Mouse (Mus musculus) lung, postnatal 36 days (tissue): ENCODE data around the gene Spdye4c.

Experiments used
- DNase-seq: peaks from one replicate; pipeline ENCODE4 v3.0.0; 2022; ENCODE audit warnings: mixed read lengths

The Spdye4c gene

DNA sequence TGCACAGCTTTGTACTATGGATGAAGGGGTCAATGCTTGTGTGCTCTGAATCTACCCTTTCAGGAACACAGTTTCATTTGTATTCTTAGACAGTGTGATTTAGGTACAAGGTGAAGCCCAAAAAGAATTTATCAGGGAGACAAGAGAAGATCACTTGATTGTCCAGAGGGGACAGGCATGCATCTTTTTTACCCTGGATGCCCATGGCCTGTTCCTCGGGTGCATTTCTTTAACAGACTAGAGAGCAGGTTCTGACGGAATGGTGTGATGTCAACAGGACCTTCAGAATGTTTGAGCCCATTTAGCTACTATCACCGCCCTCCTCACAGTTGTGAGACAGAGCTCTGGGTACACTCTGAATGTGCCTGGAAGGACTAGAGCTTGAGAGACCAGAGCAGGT lies at the start of gene Spdye4c:
Gene Spdye4c (plus strand): TSS at position 301 of the 400 bp plus-strand sequence.
- DNase-seq, result no peak

DNA sequence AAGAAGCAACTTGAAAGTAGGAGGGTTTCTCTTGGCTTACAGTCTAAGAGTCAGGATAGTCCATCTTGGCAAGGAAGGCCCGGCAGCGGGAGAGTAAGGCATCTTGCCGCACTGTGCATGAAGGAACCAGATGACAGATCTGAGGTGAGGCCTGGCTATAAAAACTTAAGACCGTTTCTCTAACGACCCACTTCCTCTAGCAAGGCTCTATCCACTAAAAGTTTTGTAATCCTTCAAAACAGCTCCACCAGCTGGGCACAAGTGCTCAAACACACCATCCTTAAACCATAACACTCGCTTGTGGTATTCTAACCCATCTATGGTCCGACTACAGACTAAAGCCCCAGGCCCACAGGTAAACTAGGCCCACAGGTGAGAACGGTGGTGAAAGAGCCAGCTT lies 47.5 kb upstream of the Spdye4c start:
- DNase-seq, result no peak

DNA sequence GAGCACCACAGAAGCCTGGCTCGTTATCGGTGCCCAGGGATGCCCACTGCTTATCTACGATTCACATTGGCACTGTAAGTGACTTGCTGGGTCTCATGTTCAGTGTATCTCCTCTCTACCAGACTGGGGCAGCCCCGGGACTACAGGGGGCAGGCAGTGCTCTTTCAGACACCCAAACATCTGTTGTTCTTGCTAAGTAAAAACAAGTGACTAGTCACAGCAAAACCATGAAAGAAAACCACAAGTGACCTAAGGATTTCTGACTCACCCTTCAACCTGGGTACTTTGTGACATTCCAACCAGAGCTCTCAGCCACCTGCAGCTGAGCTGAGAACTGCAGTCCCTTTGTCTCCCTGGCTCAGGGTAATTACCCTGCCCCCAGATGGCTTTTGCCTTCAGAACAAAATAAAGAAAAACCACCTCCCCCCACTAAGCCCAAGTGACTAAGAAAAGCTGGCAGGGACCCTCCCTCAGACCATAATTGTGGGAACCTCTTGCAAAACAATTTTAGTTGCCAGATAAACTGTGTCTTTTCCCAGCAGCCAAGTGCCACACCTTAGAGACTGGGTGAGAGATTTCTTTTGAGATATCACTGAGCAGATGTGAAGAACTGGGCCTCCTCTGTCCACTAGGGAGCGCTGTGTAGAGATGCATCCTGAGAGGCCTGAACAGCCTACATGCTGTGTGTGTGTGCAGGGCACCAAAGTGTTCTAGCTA lies 46.4 kb upstream of the Spdye4c start:
- peak; percentile 81 for DNase-seq

DNA sequence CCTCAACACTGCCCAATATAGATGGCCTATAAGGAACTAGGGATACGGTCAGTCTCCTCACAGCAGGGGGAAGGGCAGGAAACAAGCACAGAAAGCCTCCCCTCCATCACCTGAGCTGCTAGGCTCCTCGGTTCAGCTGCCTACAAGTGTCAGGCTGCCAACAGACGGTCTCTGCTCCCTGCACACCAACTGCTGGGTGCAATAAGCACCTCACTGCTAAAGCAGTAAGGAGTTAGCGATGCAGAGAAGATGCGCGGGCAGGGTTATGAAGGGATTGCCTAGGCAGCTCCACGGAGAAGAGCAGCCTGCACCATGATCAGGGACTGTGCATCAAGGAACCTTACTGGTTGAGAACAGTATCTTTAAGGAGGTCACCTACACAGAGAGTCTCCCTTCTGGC lies 45.6 kb upstream of the Spdye4c start:
- DNase-seq, result no peak

DNA sequence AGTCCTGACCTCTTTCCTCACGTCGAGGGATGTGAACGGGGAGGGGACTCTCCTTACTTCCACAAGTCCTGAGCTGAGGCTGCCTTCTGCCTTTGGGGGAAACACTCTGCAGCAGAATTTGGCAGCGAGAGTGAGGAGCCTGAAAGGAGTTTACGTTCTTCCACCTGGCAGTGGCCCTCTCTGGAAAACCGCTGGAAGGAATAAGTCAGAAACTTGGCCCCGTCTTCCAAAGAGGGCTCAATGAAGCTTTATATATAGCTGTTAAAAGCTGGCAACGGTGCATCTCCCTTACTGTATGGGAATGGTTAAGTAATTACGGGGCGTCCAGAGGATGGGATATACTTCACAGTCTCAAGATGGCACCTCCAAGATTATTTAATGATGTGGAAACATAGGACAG lies 43.9 kb upstream of the Spdye4c start:
- no peak for DNase-seq

DNA sequence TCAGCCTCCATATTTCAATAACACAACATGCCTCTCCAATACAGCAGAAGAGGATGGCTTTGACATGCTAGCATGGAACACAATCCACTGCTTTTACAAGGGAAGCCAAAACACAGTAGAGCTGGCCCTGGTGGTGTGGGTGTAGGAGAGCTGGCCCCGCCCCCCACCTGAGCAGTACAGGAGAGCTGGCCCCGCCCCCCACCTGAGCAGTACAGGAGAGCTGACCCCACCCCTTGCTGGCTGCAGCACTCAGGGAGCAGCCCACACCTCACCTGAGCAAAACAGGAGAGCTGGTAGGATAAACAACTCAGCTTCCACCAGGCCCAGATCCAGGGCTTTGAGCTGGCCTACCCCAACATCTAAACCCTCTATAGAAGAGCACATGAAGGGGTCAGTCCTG lies 42.7 kb upstream of the Spdye4c start:
- peak; percentile 76 for DNase-seq

DNA sequence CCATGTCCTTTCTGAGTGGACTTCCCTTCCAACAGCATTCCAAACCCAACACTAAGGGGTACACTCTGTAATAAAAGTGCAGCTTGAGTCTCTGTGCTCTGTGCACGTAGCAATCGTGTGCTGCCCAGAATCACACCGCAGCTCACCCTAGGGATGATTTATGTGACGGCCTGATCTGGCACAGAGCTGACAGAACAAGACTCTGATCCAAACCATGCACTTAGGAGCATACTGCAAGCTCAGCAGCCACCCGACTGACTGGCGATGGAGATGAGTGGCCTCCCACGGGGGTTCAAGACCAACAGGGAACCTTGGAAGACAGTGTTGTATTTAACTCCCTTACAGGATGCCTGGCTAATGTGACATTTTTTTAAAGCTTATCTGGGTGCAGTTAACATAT lies 41.4 kb upstream of the Spdye4c start:
- DNase-seq, result no peak

DNA sequence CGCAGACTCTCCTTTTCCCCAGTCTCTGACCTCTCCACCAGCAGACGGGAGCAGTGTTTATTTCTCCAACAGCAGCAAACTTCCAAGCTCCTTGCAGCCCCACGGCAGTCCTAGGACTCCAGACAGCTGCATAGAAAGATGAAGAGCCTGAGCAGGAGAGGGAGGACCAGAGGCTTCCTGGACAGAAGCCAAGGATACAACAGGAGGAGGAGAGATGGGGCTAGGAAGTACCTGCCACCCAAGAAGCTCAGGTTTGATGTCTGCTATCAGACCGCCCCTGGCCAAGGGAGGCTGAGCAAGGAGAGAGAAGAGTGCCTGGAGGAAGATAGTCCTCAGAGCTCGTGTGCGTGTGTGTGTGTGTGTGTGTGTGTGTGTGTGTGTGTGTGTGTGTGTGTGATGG lies 41.0 kb upstream of the Spdye4c start:
- no peak for DNase-seq

DNA sequence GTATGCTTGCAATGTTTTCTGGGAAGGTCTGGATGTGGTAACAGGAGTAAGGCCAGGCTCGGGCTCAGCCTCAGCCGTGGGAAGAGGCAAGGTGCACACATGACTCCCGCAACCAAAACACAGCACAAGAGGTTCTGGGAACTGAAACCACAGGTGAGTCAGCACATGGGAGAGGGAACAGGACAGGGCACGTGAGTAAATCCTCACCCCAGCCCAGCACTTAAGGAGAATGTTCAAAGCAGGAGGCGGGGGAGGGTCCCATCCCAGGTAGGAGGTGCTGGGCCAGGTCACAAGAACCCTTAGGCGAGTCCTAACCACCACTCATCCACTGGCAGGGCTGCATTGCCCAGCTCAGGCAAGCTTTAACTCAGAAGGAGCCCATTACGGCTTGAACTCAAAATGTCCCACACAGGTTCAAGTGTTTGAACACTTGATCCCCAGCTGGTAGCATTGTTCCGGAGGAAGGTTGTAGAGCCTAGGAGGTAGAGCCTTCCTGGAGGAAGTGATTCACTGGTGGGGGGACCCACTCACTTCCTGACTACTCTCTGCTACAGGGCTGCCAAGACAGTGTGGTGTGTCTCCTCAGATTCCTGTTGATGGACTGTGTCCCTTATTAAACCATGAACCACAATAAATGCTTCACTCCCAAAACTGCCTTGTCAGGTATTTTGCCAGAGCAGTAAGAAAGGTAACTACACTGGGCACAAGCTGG lies 38.8 kb upstream of the Spdye4c start:
- DNase-seq, result peak; percentile 81

DNA sequence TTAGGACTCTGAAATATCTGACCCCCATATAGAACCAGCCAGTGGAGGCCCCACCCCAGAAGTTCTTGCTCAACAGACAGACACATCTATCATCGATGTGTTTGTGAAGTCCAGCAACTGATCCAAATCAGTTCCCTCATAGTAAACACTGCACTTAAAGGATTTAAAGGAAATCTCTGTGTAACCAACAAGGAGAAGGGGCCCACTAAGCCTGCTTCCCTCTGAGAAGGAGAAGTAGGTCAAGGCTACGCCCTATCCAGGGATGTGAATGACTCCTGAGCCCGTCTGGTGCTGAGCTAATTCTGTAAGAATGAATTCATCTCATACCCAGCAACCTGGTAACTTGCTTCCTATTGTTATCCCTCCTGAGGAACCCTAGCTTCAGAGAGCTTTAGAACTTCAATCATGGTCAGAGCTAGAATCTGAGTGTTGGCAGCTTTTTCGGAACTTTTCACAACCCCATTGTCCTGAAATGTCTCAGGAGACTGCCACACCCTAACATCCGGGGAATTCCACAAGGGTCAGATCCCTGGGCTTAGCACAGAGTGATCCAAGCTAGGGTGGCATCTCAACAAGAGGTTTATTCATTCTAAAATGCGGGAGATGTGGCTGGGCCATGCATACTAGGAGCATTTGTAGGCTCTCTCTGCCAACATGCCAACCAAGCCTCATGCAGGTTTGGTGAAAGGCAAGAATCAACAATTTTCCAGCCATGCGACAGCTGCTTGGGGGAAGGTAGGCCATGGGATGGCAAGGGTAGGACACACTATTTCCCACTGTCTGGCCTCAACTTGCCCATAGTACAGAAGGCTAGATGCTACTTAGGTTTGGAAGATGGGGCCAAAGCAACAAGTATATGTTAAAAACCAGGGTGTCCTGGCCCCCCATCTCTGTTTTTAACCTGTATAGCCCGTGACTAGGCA lies 38.0 kb upstream of the Spdye4c start:
- peak; percentile 21 for DNase-seq

DNA sequence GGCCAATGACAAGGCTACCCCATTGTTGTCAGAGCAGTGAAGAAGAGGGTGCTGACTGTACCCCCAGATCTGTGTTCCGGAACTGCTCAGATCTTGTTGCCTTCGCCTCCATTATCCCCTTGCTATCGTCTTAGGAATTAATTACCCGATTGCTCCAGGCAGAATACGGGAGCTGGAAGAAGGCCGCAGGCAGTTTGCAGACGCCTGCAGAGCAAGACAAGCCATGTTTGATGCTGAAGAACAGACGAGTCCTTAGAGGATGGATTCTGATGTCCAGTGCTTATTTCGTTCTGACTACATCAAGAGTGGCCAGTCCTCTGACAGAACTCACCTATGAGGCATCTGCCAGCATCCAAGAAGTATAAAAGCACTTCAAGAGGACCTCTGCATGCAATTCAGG lies 35.9 kb upstream of the Spdye4c start:
- DNase-seq, result no peak

DNA sequence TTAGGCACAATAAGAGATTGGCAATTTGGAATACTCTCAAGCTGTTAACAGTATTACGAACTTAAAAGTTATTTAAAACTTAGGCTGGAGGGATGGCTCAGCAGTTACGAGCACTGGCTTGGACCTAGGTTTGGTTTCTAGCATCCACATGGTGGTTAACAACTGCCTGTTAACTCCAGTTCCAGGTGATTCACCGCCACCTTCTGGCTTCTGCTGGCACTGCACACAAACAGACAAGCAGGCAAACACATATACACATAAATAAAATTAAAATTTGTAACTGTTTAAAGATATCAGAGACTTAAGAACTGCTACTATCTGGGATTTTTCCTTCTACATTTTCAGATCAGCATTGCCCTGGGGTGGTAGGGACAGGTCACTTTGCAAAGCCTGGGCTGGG lies 26.8 kb upstream of the Spdye4c start:
- no peak for DNase-seq

DNA sequence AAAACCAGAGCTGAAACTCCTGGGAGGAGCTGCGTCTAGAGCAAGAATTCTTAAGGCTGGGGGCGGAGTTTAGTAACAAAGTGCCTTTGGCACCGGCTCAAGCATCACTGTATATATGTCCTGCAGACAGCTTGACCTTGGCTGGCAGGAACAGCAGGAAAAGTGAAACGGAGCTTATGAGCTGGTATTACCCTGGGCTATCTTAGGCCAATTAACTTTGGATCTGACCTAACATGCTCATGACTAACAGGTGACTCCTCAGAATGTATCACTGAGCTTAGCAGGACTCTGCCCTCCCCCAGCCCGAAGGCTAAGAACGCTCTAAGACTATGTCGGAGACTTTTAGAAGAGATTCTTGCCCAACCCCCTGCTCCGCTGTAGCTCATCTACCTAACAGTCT lies 25.1 kb upstream of the Spdye4c start:
- DNase-seq, result no peak

DNA sequence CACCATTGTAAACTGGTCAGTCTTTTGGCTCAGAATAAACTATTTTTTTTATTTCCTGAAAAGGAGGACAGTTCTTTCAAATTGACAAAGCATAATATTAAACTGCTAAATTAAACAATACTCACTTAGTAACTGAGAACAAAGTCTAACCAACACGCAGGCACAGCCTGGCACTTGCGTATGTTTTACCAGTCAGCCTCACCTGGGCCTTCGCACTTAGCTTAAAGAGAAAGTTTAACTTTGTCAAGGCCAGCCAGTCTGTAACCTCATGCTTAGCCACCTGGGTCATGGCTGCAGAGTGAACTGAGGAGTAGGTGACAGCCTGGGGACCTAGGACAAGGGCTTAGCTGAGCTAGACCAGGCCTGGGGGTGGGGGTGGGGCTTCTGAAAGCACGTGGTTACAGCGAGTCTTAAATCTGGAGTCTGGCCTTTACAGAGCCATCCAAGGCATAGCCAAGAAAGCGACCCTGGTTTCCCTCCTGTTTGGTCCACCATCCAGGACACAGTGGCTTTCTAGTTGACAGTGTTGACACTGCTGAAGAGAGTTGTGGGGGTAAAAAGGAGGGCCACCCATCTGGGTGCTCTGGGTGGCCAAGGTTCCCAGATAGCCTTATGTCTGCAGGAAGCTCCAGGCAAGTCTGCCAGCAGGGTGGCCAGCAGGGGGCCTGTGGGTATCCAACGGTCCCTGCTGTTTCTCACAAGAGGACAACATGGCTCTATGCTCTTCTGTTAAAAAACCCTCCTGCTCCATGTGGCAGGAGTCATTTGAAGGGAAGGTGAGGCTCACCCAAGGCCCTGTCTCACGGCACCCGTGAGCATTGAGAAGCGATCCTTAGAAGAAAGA lies 24.5 kb upstream of the Spdye4c start:
- DNase-seq, result peak; percentile 28

DNA sequence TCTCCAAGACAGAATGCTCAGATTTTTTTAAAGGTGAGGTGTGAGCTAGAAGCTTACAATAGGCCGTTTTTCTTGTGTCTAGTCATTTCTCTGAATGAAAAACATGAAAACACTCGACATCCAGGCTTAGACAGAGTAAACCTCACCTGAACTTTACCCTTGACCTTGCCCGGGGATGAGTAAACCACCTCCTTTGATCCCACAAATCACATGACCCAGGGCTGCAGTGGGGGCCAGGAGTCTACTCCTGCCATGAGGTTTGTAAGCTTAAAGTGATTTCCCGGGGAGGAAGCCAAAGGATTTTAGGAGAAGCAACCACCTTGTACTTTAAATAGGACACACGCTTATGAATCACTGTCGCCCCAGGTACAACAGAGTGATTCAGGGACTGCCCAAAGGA lies 23.0 kb upstream of the Spdye4c start:
- no peak for DNase-seq

DNA sequence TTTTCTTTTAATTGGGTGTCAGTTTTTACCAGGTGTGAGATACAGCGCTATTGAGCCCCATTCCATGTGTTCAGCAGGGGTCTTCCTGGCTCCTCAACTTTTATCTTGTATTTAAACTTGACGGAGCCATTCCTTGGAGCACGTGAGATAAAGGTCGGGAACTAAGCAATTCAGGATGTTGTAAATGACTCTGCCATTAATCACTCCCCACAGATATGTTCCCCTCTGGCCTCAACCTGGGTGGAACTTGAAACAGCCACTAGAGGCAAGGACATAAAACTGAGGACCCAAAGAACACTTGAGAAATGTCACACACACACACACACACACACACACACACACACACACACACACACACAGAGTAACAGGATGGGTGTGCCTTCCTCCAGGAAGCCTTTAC lies 22.5 kb upstream of the Spdye4c start:
- DNase-seq, result no peak

DNA sequence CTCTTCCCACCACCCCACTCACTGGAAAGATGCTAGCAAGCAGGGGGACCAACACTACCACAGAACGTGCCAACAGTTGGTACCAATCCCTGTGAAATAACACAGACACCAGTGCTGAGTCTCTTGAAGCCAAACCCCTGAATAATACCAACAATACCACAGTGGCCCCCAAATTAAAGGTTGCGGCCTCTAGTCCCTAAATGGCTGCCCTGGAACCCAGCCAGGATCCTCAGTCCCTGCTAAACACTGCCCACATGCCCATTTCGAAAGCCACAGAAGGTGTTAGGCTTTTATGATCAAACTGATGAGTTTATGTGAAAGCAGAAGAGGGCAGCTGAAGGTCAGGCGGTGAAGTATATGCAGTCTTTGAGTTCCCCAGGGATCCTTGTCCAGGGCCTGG lies 20.0 kb upstream of the Spdye4c start:
- DNase-seq, result no peak

DNA sequence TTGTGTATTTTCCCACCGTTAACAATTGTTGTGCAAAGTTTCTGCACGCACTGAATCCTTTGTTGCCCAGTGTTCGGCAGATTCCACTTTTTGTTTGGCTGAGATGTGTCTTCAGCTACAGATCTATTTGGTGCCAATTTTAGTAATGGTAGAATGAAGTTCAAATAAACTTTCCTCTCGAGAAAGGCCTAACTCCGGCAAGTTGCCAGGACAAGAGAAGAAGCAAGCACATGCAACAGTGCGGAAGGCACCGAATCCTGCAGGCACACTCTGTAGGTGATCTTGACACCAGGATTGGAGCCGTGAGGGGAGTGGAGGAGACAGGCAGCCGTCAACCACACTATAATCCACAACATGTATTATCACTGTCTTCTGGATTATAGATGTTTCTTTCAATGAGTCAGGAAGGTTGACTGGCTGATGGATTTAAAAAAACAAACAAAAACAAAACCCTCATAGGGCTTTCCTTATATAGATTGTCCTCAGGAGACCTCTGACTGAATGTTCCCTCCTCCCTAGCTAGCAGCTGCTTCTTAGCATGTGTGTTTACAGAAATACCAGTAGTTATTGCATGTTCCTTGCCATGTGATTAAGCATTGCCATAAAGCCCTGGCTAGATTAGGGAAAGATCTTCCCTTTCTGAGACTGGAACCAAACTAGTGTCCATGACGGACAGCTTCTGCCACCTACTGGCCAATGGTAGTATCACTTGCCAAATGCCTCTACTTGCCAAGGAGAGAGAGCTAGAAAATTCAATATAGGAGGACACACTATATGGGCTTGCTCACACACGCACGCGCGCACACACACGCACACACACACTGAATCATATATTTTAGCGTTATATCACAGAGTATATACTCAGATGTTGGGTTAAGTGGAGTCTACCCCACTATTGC lies 18.0 kb upstream of the Spdye4c start:
- DNase-seq, result peak; percentile 91

DNA sequence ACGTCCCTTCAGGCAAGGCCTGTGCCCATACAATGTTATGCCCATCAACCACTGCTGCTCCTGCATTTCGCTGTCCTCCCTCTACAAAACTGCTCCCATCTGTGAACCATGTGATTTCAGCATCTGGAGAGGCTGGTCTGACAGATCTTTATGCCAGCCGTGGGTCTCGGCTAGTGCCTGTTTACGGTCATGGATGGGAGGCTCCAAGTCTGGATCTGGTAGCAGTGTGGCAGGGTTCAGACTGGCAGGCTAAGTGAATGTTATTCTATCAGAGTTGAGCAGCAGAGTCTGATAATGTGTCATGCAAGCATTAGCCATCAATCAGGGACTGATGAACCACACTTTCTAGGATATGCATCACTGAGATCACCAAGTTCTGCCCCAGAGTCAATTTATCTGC lies 8.1 kb upstream of the Spdye4c start:
- no peak for DNase-seq

DNA sequence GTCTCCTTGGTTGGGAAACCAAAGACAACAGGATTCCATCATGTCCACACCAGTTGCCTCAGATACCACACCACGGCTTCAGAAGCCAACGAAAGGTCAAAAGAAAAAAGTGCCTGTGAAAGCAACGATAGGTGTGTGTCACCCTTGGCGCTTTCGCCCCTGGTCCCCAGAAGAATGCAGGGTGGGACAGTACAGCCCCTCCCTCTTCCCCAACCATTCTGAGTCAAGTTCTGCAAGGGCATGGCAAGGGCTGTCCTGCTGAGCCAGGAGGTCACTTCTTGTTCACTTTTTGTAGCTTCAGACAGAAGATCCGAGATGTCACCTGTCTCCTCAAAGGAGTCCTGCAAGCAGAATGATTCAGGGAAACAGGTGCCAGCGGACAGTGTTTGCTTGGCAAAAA lies 1.3 kb downstream of the Spdye4c start:
- DNase-seq, result no peak

DNA sequence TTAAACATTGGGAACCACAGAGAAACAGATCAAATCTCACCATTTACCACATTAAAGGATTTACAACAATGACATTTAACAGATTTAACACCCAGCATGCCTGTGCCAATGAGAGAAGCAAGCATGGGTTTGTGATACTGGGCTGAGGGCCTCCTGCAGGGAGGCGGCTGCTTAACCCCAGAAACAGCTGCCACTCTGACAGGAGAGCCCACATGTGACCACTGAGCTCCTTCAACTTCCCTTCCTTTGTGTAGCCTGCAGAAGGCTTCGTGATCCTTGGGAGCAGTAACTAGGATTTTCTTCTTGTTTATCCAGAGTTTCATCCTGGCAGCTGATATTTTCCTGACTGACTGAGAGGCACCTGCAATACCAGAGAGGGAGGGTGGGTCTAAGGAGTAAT lies 10.5 kb downstream of the Spdye4c start:
- DNase-seq, result no peak

DNA sequence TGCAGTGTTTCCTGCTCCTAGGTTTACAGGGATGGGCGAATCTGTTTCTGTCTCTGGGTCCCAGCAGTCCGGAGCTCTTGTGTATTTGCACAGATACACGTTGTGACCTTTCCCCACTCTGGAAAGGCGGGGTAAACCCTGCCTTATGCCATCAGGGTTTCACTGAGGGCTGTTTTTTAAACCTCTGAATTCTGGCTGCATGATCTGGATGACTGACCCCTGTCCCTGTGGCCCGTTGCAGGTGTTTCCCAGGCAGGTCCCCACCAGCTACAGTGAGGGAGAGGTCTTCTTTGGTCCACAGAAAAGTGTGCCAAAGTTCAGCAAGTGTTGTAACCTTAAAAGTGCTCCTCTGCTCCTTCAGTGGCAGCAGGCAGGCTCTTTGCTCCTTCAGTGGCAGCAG lies 18.3 kb downstream of the Spdye4c start:
- no peak for DNase-seq
